Mouse (Mus musculus): ENCODE data around the gene Irgc1.

GRCm38 (mm10) chr7:24428725-24429124 is 23.4 kb downstream of the Irgc1 start:
- no peak for TF ChIP-seq EP300 (IDR thresholded peaks at IDR 0.05)
- no peak for TF ChIP-seq CTCF (IDR thresholded peaks at IDR 0.05)
